Mouse (Mus musculus) inflammation-experienced regulatory T-cells, adult 6 months (primary cell): ENCODE measurements at regions not wholly inside any gene's neighbourhood (a gene's known extent, or its start where the extent isn't known, plus 50 kb on each side); places are given as distances from the start of the nearest gene placed in this dataset.

Experiments
- ATAC-seq: one replicate; pipeline ENCODE4 v1.8.0; 2017

GRCm38 (mm10) chr5:111506821-111507220, 89.7 kb downstream of the Mn1 start:
- ATAC-seq, result no peak

DNA sequence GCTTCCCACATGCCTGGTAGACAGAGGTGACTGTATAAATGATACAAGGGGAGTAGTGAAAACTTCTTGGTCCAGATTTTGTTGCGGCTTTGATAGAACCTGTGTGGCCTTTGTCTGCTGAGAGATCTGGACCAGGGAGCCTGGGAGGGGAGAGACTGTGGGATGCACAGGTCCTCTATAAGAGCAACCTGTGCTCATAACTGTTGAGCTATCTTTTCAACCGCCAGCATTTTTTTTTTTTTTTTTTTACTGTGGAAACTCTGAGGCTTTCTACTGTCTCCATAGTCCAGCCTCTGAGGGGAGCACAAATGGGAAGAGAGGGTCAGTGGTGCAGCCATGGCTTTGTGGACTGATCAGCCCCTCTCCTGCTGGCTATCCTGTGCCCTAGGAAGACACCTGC, 90.2 kb downstream of the Mn1 start:
- no peak for ATAC-seq

DNA sequence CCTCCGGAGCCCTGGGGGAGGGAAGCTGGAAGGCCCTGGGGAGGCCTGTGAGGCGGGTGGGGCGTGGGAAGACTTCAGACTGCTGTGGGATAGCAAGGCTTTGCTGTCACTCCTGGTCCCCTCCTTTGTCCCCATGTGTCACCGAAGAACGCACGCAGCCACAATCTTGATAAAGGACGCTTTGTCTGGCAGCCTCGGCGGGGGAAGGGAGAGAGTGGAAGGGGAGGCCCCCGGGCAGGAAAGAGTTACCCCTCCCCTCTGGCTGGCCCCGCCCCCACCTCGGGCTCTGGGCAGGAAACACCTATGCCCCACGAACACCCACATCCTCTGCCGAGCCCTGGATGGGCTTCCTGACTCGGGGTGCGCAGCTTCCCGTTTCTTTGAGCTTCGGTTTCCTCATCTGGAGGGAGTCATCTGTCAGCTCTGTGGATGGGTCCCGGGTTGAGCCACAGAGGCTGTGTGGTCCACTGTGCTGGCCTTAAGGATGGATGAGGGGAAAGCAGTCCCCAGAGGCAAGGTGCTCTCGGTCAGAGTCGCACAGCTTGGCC, 91.9 kb downstream of the Mn1 start:
- ATAC-seq, result peak; percentile 91

DNA sequence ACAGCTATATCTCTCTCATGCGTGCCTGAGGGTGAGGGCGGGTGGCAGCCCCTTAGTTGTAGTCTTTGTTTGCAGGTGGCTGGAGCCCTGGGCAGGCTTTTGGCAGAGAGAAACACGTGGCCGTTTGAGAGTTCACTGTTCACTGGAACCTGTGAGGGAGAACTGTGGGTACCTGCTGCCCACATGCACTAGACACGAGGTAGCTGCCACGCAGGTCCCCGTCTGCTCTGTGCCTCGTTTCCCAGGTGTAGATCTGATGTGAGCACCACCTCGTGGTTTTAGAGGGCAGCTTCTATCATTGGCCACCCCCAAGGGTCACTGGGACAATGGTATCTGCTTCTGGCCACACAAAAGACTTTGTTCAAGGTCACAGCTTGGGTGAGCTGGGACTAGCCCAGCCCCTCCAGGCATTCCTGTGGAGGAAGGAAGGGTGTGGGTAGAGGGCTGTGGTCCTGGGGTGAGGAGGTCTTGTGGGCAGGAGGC, 92.5 kb downstream of the Mn1 start:
- peak; percentile 29 for ATAC-seq

DNA sequence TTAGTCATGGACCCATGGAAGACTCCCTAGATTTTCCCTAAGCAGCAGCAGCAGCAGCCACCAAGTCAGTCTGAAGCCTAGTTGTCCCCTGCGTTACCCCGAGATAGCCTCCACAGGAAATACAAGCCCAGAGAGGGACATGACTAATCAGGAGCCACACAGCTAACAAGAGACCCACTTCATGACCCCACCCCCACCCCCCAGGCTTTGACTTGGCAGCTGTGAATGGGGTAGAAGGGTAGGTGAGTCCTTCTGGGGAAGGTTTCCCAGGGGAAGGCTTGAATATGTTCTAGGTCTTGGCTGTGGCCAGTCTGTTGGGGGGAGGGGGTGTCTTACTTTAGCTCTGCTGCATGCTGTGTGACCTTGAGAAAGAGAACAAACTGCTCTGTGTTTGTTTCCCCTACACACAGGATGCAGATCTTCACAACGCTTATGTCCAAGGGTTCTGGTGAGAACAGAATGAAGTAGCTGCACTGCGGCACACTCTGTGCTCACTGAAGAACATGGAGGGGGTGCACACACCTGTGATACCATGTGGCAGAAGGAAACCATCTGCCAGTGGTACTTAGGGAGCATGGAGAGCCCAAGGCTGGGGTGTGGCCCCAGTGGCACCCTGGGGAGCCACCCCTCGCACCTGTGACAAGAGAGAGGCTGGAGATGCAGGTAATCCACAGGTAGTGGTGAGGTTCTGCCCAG, 93.2 kb downstream of the Mn1 start:
- ATAC-seq, result peak; percentile 11

- no peak for ATAC-seq
These were observed 93.7 kb downstream of the Mn1 start for GRCm38 (mm10) chr5:111510879-111511231.

DNA sequence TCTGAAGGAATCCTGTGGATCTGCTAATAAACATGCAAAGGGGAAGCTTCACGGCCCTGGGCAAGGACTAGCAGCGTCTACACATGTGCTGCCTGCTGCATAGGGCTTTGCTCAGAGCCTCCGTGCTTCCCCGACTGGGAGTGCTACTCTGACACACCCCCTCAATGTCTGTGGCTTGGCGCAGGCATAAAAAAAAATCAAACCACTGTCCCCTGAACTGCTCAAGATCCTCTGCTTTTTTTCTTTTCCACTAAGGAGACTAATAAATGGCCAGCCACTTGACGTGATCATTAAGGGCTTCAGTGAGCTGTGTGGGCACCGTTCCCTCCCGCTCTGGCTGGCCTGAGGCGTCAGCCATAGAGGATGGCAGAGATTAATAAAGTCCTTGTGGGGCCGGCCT, 94.8 kb downstream of the Mn1 start:
- ATAC-seq, result no peak

GRCm38 (mm10) chr5:111513976-111514375, 96.8 kb downstream of the Mn1 start:
- no peak for ATAC-seq

GRCm38 (mm10) chr5:111519059-111519458, 101.9 kb downstream of the Mn1 start:
- ATAC-seq, result no peak

- ATAC-seq, result no peak
These were observed 102.4 kb downstream of the Mn1 start for GRCm38 (mm10) chr5:111519500-111520041.

- ATAC-seq, result no peak
These were observed 104.7 kb downstream of the Mn1 start for GRCm38 (mm10) chr5:111521866-111522265.

GRCm38 (mm10) chr5:111522586-111522985, 105.4 kb downstream of the Mn1 start:
- ATAC-seq, result no peak

DNA sequence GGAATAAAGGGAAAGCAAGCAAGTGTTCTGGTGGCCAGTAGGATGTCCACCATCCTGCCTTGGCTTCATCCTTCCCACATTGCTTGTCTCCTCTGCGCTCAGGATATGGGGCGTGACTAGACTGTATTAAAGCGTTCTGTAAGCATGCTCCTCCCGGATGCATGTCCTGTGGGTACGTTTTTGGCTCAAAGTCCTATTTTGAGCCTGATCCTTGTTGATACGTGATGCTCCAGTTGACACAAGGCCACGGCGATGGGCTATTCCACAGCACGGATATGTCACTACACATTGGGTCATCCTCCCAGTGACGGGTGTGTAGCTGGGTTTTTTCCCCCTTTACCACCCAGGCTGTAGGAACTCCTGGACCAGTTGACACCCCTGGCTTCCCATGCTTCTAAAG, 110.6 kb downstream of the Mn1 start:
- ATAC-seq, result no peak

- no peak for ATAC-seq
These were observed 111.9 kb downstream of the Mn1 start for GRCm38 (mm10) chr5:111529096-111529495.

DNA sequence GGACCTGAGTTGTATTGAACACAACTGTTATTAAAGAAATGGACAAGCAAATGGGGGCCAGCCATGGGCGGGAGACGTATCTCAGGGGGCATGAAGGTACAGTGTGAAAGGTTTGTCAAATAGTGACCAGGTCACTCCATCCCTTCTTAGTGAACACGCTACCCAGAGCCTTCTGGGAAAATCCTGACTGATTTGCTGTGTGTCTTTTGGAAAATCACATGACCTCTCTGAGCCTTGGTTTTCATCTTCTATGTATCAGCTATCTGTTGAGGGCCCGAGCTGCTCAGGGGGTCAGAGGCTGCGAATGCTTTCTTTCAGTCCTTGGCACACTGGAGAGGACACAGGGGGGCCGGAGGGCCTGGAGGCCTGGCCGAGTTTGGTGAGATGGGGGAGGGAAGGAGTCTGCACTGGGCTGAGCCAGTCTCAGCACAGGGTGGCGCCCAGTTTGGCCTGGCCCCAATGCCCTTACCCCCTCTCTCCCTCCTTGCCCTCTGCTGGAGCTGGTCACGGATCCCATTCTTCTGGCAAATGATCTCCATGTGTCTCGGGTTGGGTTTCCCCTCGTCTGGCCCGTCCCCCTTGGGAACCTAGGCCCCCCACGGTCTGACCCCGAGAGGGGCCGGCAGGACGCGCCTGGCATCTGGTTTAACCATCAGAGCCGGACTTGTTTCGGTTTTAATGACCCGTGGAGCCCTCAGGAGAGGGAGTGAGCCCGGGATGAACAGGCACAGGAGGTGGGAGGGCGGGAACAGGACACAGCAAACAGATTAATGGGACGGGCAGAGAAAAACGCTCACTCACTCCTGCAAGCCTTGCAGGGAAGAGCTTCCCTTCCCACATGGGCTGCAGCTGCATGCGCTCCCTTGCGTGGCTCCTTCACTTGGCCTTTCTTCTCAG, 113.7 kb downstream of the Mn1 start:
- no peak for ATAC-seq

DNA sequence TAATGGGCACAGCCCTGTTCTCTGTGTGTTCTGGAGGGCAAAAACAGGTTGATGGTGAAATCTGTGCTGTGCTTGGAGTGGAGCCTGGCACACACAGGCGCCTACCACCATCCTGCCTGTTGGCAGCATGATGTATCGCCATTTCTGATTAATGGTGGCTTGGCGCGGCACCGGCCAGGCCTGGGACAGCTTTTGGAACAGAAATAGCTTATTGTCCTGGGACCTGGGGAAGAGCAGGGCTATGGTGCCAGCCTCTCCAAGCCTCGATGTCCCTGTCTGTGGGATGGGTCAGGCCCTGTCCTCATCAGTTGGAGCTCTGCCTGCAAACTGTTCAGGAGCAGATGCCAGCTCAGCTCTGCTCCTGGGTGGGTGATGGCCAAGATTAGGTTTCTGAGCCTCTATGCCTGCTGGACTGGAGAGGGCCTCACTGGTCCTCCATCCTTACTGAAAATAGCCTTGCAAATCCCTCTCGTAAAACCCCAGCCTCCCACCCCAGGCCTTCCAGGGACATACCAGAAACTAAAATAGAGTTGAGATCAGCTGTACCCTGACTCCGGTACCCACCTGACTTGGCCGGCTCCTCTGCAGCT, 115.4 kb downstream of the Mn1 start:
- ATAC-seq, result no peak

GRCm38 (mm10) chr5:111535978-111536377, 118.8 kb downstream of the Mn1 start:
- no peak for ATAC-seq

DNA sequence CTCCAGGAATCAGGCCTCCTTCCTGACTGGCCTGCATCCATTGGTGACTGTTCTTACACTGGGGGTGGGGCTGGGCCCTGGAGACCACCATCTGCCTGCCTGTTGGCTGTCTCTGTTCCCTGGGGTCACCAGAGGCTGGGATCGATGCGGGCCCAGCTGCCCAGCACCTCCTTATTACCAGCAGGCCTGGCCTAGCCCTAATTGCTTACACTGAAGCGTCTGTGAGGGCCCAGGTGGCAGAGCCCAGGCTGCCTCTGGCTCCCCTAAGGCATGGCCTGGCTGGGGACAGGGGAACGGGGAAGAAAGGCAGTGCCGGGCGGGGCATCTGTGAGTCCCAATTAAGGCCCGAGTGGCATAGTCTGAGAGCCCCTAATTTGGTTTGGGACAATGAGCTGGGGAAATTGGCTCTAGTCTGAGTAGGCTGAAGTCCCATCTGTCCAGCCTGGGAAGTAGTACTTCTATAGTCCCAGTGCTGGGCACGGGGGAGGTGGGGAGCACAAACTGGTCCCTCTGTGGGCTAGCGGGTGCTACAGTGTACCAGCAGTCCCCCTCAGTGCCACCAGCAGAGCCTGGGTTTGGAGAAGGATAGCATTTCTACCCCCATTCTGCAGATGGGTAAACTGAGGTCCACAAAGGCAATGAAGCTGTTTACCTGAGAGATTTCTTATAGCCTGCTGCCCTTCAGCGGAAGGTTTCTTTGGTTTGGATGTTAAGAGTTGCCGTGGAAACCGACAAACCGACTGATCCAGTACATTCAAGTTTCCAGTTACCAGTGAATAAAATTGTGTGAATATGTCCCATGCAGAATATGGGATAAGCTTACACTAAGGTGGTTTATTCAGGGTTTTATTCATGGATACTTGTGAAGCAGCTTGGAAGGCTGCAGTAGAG, 121.6 kb downstream of the Mn1 start:
- ATAC-seq, result no peak

DNA sequence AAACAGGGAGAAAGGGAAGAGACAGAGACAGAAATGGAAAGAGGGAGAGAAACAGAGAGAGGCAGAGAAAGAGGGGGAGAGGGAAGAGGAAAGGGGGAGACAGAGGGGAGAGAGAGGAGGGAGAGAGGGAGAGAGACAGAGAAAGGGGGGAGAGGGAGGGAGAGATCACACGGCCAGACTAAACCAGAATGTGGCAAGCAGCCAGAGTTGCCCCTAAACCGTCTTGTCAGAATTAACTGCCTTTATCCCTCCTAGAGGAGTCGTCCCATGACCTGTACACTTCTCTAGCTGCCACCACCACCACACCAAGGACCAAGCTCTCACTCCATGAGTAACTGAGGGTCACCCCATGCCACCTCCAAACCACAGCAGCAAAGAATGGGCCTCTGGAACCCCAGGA, 123.3 kb downstream of the Mn1 start:
- no peak for ATAC-seq

DNA sequence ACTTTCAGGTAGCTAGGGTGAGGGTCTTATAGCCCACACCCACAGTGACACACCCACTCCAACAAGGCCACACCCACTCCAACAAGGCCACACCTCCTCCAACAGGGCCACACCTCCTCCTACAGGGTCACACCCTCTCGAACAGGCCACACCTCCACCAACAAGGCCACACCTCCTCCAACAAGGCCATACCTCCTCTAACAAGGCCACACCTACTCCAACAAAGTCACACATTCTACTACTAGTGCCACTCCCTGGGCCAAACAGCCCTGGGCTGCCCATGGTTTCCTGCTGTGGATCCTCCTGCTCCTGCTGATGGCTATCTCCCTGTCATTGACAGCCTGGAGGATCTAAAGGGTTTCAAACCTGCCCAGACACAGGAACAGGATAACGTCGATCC, 124.9 kb downstream of the Mn1 start:
- no peak for ATAC-seq

DNA sequence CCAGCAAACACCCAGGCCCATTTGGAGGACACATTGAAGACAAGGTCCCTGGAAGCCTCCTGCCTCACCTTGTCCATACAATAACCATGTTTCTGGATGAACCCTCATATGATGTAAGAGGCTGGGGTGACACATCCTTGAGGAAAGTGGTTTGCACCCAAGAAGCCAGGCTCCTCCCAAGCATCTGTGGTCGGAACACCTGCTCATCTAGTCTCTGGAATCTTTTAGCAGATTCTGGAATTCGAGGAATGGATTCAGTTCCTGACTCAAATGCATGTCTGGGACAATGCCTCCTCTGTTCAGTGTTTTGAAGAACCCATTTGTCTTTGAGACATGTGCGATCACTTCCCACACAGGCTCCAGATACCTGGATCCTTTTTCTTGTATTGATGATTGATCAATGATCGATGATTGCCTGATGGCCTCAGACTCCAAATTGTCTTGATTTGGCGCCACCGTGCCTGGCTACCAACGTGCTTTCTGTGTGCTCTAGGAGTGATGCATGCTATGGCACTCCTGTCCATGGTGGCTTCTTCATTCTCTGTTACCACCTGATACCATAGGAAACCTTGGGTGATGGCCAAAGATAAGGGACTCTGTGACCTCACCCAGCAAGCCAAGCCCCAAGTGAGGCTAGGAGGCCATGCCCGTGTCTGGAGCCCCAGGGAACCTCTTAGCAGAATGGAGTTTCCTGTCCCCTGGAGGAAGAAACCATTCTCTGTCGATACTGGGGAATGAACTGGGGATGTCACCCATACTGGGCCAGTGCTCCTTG, 126.7 kb downstream of the Mn1 start:
- ATAC-seq, result no peak
